Mouse (Mus musculus) spleen, adult 2 months (tissue): ENCODE results near the gene Mrpl45.

Experiments
- CTCF ChIP-seq: fragments of 200-500 bp; IDR thresholded peaks from 2 replicates; pipeline ENCODE4 v1.5.1; 2011; ENCODE audit warnings: mild to moderate bottlenecking, inconsistent platforms; ENCODE audit not compliant: insufficient read depth, insufficient read length, insufficient replicate concordance; ENCODE audit errors: extremely low read depth
- POLR2A ChIP-seq: fragments of 200-500 bp; IDR thresholded peaks from 2 replicates; pipeline ENCODE4 v1.6.1; 2011; ENCODE audit warnings: low read depth, low read length, inconsistent platforms

GRCm38 (mm10) chr11:97362943-97363643 lies 47.6 kb downstream of the Mrpl45 start:
- no peak for TF ChIP-seq POLR2A
- no peak for TF ChIP-seq CTCF
